Mouse (Mus musculus) urinary bladder, adult 2 months (tissue): ENCODE measurements around the gene Zkscan7. TPM values are rescaled to one million over a fixed set of nuclear protein-coding genes. Genes with fewer than 3 reads are reported as not detected.
"Not testable (repeated sequence)": the region's sequence is repeated elsewhere in the genome, so short reads cannot be mapped to it uniquely, and the experiment has no call there.

Experiments used
- DNase-seq: peaks from one replicate; pipeline ENCODE4 v3.0.0; 2022; ENCODE audit warnings: low spot score
- polyA plus RNA-seq: library from polyadenylated mRNA; depleted of rRNA; stranded (reverse); fragments of >200 nt; gene quantifications from 2 replicates; pipeline ENCODE4 v1.2.3, GENCODE M21; 2012; rRNA removed

Zkscan7 gene
- 7.7 and 9.5 TPM in 2 replicates for polyA plus RNA-seq

DNA sequence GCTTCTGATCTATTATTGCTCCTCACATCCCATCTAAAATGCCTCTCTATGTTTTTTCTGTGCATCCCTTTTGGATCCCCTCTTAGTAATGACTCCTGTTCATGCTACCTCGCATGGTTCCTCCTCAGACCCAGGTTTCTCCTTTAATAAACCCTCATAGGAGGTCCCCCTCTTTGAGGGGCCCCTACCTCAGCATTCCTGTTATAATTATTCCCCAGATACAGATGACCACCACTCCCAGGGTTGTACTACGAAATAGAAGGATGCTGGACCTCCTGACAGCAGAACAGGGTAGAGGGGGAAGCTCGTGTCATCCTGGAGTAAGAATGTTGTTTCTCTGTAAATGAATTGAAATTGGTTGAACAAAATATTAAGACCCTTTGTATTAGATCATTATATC lies at the start of gene Zkscan7:
Gene Zkscan7, plus strand, starts transcription at position 301 of the 400 bp plus-strand sequence.
- no peak for DNase-seq

DNA sequence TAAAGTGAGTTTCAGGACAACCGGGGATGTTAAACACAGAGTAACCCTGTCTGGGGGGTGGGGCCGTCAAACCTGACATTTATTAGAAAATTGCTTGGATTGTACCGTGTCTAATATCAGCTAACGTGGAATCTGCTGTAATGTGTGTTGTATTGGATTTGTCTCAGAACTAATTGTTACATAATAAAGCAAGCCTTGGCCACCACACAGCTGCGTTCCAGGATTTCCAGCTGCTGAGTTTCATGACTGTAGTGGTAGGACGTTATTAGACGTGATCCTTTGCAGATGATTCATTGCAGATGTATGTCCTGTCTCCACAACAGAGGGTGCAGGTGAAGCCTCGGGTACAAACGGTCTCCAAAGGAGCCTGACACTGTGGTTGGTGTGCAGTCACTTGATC lies 49.4 kb upstream of the Zkscan7 start:
- no peak for DNase-seq

DNA sequence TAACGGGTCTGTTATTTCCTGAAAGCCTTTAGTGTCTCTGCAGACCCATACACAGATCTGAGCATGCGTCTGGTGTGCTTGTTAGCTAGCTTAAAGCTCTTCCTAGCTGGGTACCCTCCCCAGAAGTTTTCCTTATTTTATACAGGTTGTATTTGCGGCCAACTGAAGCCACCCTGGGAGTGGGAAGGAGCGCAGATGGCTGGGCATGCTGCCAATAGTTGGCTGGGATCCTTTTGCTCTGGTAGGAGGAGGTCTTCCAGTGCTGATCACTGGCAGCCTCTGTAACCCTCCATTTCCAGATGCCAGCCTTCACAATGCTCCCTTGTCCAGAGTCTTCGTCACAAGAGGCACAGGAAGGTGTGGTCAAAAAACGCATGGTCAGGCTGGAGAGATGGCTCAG lies 48.7 kb upstream of the Zkscan7 start:
- no peak for DNase-seq

DNA sequence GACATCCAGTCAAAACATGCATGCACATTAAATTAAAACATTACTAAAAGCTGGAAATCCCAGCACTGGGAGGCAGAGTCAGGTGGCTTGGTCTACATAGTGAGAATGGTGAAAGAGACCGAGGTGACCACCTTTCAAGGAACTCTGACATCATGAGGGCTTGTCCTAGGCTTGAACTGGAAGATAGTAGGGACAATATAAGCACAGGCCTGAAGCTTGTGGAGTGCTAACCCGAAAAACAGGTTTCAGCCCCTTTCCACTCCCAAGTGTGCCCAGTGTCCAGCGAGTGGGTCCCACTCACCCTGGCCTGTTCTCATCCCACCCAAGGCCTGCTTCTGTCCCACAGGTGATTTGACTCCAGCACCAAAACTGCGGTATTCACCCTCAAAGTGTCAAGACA lies 48.3 kb upstream of the Zkscan7 start:
- DNase-seq = no peak

DNA sequence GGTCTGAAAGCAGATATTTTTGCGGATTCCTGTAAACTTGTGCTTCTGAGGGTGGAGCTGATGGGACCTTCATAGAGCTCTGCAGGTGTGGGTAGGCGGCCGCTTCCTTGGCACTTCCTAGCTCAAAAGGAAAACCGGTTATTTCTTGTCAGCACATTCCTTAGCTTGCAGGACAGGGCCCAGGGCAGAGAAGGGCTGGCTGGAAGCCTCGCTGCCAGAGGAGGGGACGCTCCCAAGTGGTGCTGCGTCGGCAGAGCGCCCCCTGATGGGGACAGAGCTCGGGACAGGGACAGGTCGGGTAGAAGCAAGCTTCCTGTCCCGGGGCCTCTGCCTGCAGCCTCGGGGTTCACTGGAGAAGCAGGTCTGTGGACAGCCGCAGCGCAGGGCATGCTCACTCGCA lies 47.8 kb upstream of the Zkscan7 start:
- DNase-seq = peak; percentile 36

DNA sequence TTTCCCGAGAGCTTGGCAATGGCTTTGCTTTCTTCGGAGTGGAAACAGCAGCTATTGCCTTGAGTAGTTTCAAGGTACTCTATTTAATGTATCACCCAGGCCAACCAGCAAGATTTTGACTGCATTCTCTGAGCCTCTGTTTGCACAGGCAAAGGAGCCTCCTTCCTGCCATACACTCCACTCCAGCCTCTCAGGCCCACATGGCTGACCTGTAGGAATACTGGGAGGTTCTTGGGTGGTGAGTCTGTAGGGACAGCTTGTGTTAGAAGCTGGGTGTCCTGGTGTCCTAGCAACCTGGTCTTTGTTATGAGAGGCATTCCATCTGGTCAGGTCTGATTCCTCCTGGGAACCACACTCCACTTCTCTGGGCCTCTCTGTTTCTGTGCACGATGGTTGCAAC lies 41.7 kb upstream of the Zkscan7 start, which contains the start of gene Gm35549:
Gene Gm35549, minus strand, starts transcription at position 276 of the 400 bp plus-strand sequence.
- DNase-seq = no peak

DNA sequence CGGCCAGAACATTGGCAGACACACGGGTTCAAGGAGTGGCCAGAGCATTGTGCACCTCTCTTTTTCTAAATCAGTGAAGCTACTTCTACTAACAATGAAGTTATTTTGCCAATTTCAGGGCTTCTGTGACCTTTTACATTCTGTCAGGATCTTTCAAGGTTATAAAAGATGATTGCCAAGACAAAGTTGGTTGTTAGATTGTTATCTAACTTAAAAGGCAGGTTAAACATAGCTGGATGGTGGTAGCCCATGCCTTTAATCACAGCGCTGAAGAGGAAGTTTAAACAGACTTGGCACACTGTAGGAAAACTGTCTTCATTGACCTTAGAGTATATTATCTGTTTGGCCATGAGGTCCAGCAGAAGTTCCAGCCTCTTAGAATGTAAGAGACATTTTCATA lies 39.9 kb upstream of the Zkscan7 start:
- no peak for DNase-seq

DNA sequence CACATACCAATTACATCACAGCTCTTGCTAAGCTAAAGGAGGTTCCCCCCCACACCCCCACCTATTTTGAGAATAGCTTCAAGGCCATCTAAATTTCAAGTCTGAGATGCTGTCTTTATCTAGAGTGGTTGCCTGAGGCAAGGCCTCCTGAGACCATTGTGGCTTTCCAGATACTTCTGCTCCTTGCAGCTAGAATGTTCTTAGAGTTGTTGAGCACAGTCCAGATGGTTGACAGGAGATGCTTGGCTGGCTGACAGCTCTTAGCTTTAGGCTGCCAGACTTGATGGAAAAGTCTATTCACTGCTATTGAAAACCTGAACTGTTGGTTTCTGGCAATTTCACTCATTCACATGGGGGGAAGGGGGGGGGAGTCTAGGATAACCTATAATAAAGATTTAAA lies 39.3 kb upstream of the Zkscan7 start:
- no peak for DNase-seq

DNA sequence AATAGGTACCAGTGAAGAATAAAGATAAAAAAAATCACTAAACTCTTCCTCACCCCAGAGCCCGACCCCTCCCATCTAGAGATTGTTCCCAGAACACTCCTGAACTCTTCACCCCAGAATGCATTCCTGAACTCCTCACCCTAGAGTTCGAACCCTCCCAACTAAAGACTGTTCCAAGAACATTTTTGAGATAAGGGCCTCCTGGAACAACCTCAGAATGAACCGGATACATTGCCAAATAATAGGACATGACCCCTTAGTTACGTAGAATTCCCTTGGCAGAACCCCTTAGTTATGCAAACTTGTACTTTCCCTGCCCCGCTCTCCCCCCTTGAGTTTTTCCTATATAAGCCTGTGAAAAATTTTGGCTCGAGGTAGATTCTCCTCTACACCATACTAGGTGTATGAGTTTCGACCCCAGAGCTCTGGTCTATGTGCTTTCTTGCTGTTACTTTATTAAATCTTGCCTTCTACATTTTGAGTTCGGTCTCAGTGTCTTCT lies 37.6 kb upstream of the Zkscan7 start:
- DNase-seq = not testable (repeated sequence)

DNA sequence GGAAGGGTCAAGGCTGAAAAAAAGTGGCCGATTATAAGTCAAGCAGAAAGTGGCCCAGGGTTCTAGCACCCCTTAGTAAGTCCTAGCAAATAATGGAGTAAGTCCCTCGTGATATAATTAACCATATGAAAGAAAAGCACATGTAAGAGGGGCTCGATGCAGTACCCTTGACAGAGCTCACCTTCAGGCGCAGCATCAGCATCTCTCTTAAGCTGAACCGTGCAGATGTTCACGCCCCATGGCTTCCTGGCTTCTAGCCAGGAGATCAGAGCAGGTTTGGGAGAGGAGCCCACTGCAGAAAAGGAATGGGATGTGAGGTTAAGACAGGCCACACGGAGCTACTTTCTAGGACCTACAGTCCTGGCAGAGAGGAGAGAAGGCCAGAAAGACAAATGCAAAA lies 31.0 kb upstream of the Zkscan7 start:
- no peak for DNase-seq

DNA sequence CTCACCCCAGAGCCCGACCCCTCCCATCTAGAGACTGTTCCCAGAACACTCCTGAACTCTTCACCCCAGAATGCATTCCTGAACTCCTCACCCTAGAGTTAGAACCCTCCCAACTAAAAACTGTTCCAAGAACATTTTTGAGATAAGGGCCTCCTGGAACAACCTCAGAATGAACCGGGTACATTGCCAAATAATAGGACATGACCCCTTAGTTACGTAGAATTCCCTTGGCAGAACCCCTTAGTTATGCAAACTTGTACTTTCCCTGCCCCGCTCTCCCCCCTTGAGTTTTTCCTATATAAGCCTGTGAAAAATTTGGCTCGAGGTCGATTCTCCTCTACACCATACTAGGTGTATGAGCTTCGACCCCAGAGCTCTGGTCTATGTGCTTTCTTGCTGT lies 30.3 kb upstream of the Zkscan7 start:
- not testable (repeated sequence) for DNase-seq

DNA sequence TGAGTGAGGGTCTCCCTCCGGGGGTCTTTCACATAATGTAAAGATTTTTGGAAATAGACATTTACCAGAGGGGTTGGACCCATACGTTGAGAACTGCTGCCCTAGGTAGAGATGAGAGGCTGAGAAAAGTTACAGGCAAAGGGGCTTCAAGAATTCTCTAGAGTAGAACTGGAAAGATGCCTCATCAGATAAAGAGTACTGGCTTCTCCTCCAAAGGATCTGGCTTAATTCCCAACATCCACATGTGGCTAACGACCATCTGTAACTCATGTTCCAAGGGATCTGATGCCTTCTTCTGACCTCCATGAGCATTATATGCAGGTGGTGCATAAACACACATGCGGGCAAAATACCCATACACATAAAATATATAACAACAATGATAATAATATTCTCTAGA lies 29.9 kb upstream of the Zkscan7 start:
- DNase-seq = no peak

DNA sequence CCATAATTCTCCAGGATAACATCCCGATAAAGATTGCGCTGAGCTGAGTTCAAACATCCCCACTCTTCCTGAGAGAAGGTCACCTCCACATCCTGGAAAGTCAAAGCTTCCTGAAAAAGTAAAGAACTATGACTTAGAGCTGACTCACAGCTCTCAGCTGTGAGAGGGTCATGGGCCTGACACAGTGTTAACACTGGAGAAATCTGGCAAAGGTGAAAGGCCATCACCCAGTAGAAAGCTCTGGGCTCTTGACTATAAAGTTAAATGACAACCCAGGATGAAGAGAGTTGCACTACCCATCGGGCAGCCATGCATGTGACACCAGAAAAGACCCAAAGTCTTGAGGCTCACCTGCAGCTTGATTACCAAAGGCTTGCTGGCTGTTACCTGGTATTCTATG lies 28.8 kb upstream of the Zkscan7 start:
- no peak for DNase-seq

DNA sequence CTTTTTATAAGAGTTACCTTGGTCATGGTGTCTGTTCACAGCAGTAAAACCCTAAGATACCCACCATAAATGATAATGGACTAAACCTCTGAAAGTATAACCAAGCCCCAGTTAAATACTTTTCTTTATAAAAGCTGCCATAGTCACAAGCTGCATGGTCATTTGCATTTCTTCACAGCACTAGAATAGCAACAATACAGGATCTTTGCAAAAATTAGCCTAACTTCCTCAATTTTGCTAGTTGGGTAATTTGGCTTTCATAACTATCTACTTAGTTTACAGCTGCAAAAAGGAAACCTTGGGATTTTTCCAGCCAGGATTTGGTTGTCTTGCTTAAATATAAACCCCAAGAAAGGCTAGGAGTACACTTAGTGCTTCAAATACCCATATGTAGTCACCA lies 24.7 kb upstream of the Zkscan7 start:
- no peak for DNase-seq

DNA sequence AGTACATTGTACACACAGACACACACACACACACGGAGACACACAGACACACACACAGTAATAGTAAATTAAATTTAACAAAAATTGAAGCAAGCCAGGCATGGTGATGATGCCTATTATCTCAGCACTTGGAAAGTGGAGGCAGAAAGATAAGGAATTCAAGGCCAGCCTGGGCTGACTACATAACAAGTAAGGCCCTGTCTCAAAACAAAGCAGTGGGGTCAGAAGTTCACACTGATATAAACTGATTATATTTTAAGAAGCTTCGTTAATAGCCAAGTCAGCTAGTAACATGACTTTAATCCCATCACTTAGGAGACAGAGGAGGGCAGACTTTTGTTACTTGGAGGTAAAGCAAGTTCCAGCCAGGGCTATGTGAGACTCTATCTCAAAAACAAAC lies 21.8 kb upstream of the Zkscan7 start:
- DNase-seq = no peak

DNA sequence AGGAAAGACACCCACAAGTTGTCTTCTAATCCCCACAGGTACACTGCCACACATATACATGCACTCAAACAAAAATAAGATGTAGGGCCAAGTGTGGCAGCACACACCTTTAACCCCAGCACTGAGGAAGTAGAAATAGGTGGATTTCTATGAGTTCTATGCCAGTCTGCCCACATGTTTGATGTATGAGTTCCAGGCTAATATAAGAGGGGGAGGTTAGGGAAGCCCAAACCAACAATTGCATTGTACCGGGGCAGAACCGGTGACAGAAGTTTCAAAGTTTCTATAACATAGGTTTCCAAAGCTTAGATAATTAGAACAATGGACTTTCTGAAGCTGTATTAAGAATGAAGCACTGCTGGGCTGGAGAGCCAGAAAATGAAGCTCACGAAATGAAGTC lies 20.6 kb upstream of the Zkscan7 start:
- DNase-seq = no peak

DNA sequence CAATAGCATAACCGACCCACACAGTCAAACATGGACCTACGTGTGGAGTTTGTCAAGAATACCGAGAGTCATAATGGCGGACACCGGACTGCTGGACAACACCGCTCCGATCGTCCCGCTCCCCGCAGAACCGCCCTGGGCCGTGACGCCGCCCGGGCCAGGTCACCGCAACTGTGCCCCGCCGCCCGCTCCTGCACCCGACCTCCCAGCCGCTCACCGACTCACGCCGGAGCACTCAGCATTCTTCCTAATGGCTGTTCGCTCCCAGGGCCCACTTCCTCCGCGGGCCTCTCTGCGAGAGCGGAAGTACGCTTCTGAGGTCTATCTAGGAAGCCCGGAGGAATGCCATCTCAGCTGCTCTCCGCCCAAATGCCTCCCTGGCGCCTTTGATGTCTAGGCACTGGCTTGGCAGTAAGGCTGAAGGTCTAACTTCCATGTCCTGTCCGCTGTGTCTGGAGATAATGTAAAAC lies 19.8 kb upstream of the Zkscan7 start, which contains the start of gene Zfp445:
Gene Zfp445, minus strand, starts transcription at position 310 of the 470 bp plus-strand sequence.
- DNase-seq = peak; percentile 67

DNA sequence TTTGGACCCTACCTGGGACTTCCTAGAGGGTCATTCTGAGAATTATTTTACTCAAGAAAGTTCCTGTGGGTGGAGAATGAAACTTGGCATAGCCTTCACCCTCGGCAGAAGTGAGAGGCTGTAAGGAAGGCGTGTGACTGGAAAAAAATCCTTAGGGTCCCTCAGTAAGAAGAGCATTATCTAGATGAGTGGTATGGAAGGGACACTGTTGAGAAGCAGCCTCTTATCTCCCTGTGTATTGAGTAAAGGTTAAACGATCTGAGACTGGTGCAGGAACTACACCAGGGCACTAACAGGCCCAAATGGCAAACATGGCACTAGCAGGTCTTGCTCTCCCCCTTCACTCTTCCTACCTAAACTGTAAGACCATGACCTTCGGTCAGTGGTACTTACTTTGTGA lies 19.3 kb upstream of the Zkscan7 start:
- DNase-seq = no peak

DNA sequence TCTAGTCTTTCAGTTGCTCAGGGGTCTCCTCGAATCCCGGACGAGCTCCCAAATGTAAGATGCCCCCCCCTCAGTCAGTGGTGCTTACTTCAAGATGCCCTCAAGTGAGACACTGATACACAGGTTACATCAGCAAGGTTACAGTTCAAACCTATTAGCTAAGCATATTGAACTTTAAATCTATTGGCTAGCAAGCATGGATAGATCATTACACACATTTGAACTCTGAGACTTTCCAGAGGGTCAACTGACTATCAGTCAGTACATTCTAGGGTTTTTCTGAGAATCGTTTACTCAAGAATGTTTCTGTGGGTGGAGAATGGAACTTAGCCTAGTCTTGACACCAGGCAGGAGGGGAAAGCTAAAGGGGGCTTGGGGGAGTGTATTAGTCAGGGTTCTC lies 12.9 kb upstream of the Zkscan7 start:
- no peak for DNase-seq

DNA sequence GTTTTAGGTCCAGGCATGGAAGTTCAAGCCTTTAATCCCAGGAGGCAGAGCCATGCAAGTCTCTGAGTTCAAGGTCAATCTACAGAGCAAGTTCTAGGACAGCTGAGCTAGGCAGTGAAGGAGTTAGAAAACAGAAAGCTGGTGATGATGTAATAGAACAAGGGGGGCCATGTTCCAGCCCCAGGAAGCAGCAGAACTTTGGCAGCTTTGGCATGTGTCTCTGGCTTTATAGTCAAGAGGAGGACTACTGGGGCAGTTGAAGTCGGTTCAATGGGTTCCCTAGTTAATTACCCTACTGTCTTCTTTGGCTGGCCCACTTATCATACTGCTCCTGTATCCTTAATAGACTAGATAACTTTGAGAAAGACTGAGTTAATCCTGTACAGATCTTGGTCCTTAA lies 10.8 kb upstream of the Zkscan7 start:
- DNase-seq = no peak

DNA sequence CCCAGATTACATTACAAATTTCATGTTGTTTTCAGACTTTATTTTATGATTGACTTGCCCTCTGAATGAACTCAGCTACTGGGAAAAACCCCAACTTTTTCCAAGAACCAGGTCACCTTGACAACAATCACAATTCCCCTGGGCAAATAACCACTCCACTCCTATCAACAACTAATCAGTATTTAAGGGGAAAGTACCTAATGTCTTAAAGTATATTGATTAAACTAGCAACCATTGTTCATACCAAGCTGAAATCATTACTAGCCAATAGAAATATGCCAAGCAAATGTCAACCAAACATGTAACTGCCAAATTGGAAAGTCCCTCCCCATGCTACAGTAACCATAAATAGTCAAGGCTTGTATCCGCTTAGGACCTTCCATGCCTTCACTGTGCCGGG lies 10.3 kb upstream of the Zkscan7 start:
- no peak for DNase-seq

DNA sequence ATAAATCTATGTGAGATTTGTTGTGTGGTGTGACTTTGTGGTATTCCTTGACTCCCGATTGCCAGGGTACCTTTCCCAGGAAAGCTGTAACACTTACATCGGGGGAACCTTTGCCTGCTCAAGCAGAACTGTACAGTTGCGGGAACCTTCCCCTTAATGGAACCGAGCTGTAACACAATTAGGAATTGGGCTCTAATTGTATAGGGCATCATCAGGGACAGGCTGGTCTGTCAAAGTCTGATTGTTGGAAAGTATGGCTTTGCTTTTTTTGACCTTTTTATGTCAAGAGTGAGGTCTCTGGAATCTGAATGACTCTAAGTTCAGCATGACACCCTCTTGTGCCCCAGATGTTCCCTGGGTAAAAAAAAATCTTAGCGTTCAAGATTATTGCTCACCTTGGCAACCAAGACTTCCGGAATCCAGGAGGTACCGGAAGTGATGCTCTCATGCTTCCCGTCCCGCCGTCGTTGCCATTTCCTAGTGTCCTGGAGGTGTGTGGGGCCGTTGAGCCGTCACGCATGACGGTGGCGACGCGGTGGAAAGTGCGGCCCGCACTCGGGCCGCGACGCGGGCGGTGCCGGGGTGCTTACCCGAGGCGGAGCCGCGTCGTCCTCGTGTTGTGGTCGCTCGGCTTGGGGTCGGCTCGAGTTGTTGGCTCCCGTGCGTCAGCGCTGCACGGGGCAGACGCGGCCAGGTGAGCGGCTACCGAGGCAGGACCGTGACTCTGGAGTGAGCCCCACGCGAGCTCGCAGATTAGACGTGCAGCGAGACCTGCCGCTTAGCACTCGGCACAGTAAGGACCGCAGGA lies 1.1 kb downstream of the Zkscan7 start:
- DNase-seq = peak; percentile 34

DNA sequence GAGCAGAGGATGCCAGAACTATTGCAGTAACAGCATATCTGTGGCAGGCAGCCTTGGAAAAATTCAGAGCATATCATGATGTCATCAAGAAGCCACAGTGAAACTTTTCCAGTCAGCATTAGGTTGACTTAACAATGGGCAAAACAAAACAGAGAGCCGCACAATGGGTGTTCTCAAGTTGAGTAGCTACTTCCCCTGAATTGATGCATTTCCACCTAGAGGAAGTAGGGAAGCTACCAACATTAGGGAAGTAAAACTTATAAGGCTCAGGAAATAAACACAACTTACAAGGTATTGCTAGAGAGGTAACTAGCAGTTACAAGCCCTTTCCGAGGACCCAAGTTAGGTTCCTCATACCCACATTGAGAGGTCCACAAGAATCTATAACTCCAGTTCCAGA lies 15.6 kb downstream of the Zkscan7 start:
- DNase-seq = no peak
